In genomic region chr16:31035235-31035634, GRCm38 (mm10) we compare ENCODE assay signal across 13 mouse cellular contexts. TPM values are rescaled to one million over a fixed set of nuclear protein-coding genes. Genes with fewer than 3 reads are reported as not detected.
DNase-seq lines count a peak whose midpoint lies in the region; ATAC-seq and TF ChIP-seq lines count a peak whose summit lies in the region.
"Had no signal": no experiment of that assay in that cellular context is flagged by ENCODE, and none has a peak within 500 bp of the region (broad histone marks: within the 10 kb centered on the region; RNA-seq: fewer than 3 reads in every experiment).

No protein-coding gene starts in this region.

- no peak overlapping the region for H3K4me3 ChIP-seq in layer of hippocampus, adult 2 months
- no peak overlapping the region for H3K4me3 ChIP-seq in embryonic facial prominence, embryonic 12.5 days
- H3K4me3 ChIP-seq in liver, embryonic 12.5 days: no peak overlapping the region

- DNase-seq in layer of hippocampus, adult 9-11 months: peak; percentile 26
- DNase-seq in layer of hippocampus, adult 2 months (ENCODE audit: low spot score in 2 of 2): no peak
- peak; percentile 23 for DNase-seq in T-cell, adult 2 months (ENCODE audit: low spot score)
- DNase-seq in testis, postnatal 14 days (ENCODE audit: low spot score): no peak
- no peak for DNase-seq in urinary bladder, postnatal 14 days (ENCODE audit: low spot score)
- DNase-seq: adrenal gland, adult 8-10 months; cerebellum, adult 2 months; gastrocnemius, postnatal 14 days; kidney, adult 9 months; layer of hippocampus, postnatal 36 days; right cerebral cortex, postnatal 4 days had no signal

- H3K36me3 ChIP-seq in embryonic facial prominence, embryonic 12.5 days: no peaks in the 10 kb centered on the region
- no peaks in the 10 kb centered on the region for H3K36me3 ChIP-seq in liver, embryonic 12.5 days

- no peak overlapping the region for H3K9ac ChIP-seq in embryonic facial prominence, embryonic 12.5 days
- H3K9ac ChIP-seq in liver, embryonic 12.5 days: no peak overlapping the region

- TF ChIP-seq CTCF in layer of hippocampus, adult 2 months (conservative IDR thresholded peaks at IDR 0.05): no peak

- no peak overlapping the region for H3K4me2 ChIP-seq in embryonic facial prominence, embryonic 12.5 days (replicated peaks)
- no peak overlapping the region for H3K4me2 ChIP-seq in liver, embryonic 12.5 days

- peaks cover 25% of the 10 kb centered on the region for H3K4me1 ChIP-seq in embryonic facial prominence, embryonic 12.5 days
- peaks cover 35% of the 10 kb centered on the region for H3K4me1 ChIP-seq in liver, embryonic 12.5 days

- no peak for ATAC-seq in embryonic facial prominence, embryonic 12.5 days (ENCODE audit: insufficient number of reproducible peaks, insufficient read depth, low FRiP score, low TSS enrichment)
- peak; percentile 37; the same call in 1 of the 2 replicates for ATAC-seq in liver, embryonic 12.5 days

- no peaks in the 10 kb centered on the region for H3K9me3 ChIP-seq in embryonic facial prominence, embryonic 12.5 days
- no peaks in the 10 kb centered on the region for H3K9me3 ChIP-seq in liver, embryonic 12.5 days (replicated peaks)

- WGBS in embryonic facial prominence, embryonic 12.5 days: 50% methylated on average over 7 of the region's 7 CpGs
- WGBS in liver, embryonic 12.5 days (ENCODE audit: insufficient replicate concordance): 21% methylated on average over 7 of the region's 7 CpGs

- H3K27me3 ChIP-seq in embryonic facial prominence, embryonic 12.5 days: no peaks in the 10 kb centered on the region
- no peaks in the 10 kb centered on the region for H3K27me3 ChIP-seq in liver, embryonic 12.5 days (replicated peaks)

- no peak overlapping the region for H3K27ac ChIP-seq in layer of hippocampus, adult 2 months
- H3K27ac ChIP-seq in embryonic facial prominence, embryonic 12.5 days: peak overlapping the region; percentile 75; the same call in 1 of the 2 replicates
- H3K27ac ChIP-seq in liver, embryonic 12.5 days: 0 out of 2 replicates have a peak overlapping the region, but pooled peaks have one; percentile 42

RNA-seq across cellular contexts. Expression of gene Xxylt1, which starts 46.0 kb away (rescaled TPM):
- total RNA-seq in layer of hippocampus, adult 2 months (2021): 10 to 100 TPM; 18.2 to 19.0 TPM
- 24.5 and 25.8 TPM in 2 replicates for polyA plus RNA-seq in embryonic facial prominence, embryonic 12.5 days (2016; fragmentation: Nextera tagmentation; extraction: Ambion mirVana)
- polyA plus RNA-seq in liver, embryonic 12.5 days (2016; fragmentation: Nextera tagmentation; extraction: Ambion mirVana): 7.5 and 8.3 TPM in 2 replicates

Comparison
In these comparisons a context has a peak if more than half of its experiments do, and no peak if none do; other contexts are left out.
1. DNase-seq: peak in layer of hippocampus, adult 9-11 months (single experiment) and T-cell, adult 2 months (single experiment); none in layer of hippocampus, adult 2 months (0 of 2), testis, postnatal 14 days (single experiment) and urinary bladder, postnatal 14 days (single experiment).